Mouse (Mus musculus) lung, postnatal 0 days (tissue): ENCODE data around the gene Nfkbib. TPM values are rescaled to one million over a fixed set of nuclear protein-coding genes. Genes with fewer than 3 reads are reported as not detected.

Source experiments
- ATAC-seq: fragments of 200-750 bp; cut with Nextera tagmentation; 2 replicates; pipeline ENCODE4 v1.8.0; 2017; ENCODE audit warnings: moderate library complexity
- DNase-seq: peaks from one replicate; pipeline ENCODE4 v3.0.0-alpha.2; 2016; ENCODE audit warnings: low spot score
- H3K27ac ChIP-seq: fragments of 300-500 bp; sonication (generic); 2 replicates; pipeline ENCODE4 v1.5.1; 2014; ENCODE audit warnings: antibody characterized with exemption, mild to moderate bottlenecking, low read length, mixed read lengths
- H3K27me3 ChIP-seq: fragments of 300-500 bp; sonication (generic); replicated peaks from 2 replicates; pipeline ENCODE4 v1.6.1; 2014; ENCODE audit warnings: low read length, mixed read lengths; ENCODE audit not compliant: insufficient read depth
- H3K36me3 ChIP-seq: fragments of 300-500 bp; sonication (generic); 2 replicates; pipeline ENCODE4 v1.6.1; 2014; ENCODE audit warnings: low read length, mixed read lengths; ENCODE audit not compliant: insufficient read depth
- H3K4me1 ChIP-seq: fragments of 300-500 bp; sonication (generic); 2 replicates; pipeline ENCODE4 v1.6.1; 2014; ENCODE audit warnings: antibody characterized with exemption, low read depth, low read length, mixed read lengths; ENCODE audit not compliant: insufficient read depth
- H3K4me2 ChIP-seq: fragments of 300-500 bp; sonication (generic); replicated peaks from 2 replicates; pipeline ENCODE4 v1.6.1; 2014; ENCODE audit warnings: low read depth, mild to moderate bottlenecking, low read length, moderate library complexity, mixed read lengths
- H3K4me3 ChIP-seq: fragments of 300-500 bp; sonication (generic); 2 replicates; pipeline ENCODE4 v1.5.1; 2014; ENCODE audit warnings: low read depth, low read length
- H3K9ac ChIP-seq: fragments of 300-500 bp; sonication (generic); replicated peaks from 2 replicates; pipeline ENCODE4 v1.6.1; 2014; ENCODE audit warnings: low read depth, mild to moderate bottlenecking
- H3K9me3 ChIP-seq: fragments of 300-500 bp; sonication (generic); 2 replicates; pipeline ENCODE4 v1.6.1; 2016; ENCODE audit warnings: low read length, mixed read lengths
- CTCF ChIP-seq: IDR thresholded peaks from 2 replicates; pipeline ENCODE4 v1.5.1; 2016; ENCODE audit warnings: antibody characterized with exemption, mild to moderate bottlenecking
- EP300 ChIP-seq: IDR thresholded peaks from 2 replicates; pipeline ENCODE4 v1.6.1; 2016; ENCODE audit warnings: antibody characterized with exemption, mild to moderate bottlenecking, control low read depth
- WGBS: fragments of 180-500 bp; shearing (Covaris S2); extraction: QIAGEN DNeasy Blood & Tissue Kit; methylation state at CpG from one replicate; pipeline ENCODE4 v1.1.7; 2014; 5-methylcytosine and 5-hydroxymethylcytosine counted together
- polyA plus RNA-seq: library from polyadenylated mRNA; unstranded; fragments of >200 nt; fragmentation: Nextera tagmentation; extraction: Ambion mirVana; gene quantifications from 2 replicates; pipeline ENCODE4 v1.2.1, GENCODE M21; 2015

Nfkbib gene
- polyA plus RNA-seq, 1 experiment from 2014 or later, result 42.3 TPM

DNA sequence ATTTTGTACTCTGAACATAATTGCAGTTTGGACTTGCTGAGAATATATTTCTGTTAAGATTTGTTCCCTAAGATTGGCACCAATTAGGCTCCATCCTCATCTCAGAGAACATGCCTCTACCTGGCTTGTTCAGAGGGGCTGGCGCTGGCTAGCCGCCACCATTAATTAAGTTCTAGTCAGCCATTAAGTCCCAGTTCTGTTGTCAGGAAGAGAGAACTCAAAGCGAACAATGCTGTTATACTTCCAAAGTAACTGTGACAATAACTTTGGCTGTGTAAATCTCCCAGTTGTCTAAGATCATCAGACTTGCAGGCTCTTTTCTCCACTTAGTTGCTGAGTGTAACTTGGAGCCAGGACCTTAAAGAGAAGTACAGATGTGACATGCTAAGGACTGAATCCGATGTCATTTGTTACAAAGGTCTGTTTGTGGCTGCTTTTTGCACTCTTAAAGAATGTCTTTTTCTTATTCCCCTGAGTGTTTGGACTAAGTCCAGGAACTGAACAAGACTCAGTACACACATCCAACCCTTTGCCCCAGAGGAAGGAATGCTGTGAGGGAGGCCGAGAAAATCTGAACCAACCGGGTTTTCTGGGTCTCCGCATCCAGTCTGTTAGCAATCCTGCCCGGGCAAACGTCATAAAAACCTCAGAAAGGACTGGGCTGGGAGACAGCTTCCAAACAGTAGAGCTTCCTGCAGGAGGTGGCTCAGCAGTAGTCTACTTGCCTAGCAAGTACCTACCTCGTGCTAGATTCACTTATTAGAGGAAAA is 34.8 kb upstream of the Nfkbib start:
- 0 out of 2 replicates have a peak overlapping the region, but pooled peaks have one; percentile 17 for H3K9ac ChIP-seq
- TF ChIP-seq EP300, result peak; percentile 83
- TF ChIP-seq CTCF, result peak; percentile 55
- peak overlapping the region; percentile 38 for H3K4me2 ChIP-seq
- H3K9me3 ChIP-seq, result no peaks in the 10 kb centered on the region
- H3K36me3 ChIP-seq, result no peaks in the 10 kb centered on the region
- H3K4me1 ChIP-seq, result peaks cover 26% of the 10 kb centered on the region
- WGBS, result 10% methylated on average over 10 of the region's 10 CpGs
- ATAC-seq, result peak; percentile 87
- peak; percentile 94 for DNase-seq
- H3K27me3 ChIP-seq, result no peaks in the 10 kb centered on the region
- no peak overlapping the region for H3K4me3 ChIP-seq
- H3K27ac ChIP-seq, result peak overlapping the region; percentile 94

DNA sequence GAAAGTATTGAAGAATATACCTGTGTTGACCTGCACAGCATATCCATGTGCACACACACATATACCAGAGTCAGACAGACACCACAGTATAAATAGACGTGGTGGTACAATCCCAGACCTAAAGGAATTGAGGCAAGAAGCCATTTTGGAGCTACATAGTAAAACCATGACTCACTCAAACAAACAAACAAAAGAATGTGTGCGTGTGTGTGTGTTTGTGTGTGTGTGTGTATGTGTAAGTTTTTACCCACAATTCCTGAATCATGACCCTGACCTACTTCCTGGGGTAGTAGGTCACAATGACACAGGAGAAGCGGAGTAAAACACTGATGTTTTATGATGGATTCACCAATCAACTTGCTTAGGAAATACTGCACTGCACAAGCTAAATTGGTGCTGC is 34.1 kb upstream of the Nfkbib start:
- Histone ChIP-seq H3K9ac (0 out of 2 replicates have a peak overlapping the region, but pooled peaks have one; percentile 17), H3K4me2 (no peak overlapping the region), H3K4me1 (peaks cover 30% of the 10 kb centered on the region), H3K4me3 (no peak overlapping the region), H3K27ac (peak overlapping the region; percentile 94), H3K36me3 (no peaks in the 10 kb centered on the region), H3K9me3 (no peaks in the 10 kb centered on the region), H3K27me3 (no peaks in the 10 kb centered on the region)
- no peak for ATAC-seq
- TF ChIP-seq CTCF (no peak), EP300 (peak; percentile 74)
- peak; percentile 85 for DNase-seq
- WGBS, result 35% methylated on average over 3 of the region's 3 CpGs

GRCm38 (mm10) chr7:28799994-28800393 is 32.7 kb upstream of the Nfkbib start:
- 88% methylated on average over 9 of the region's 9 CpGs for WGBS
- Histone ChIP-seq H3K4me1 (peaks cover 30% of the 10 kb centered on the region), H3K36me3 (no peaks in the 10 kb centered on the region), H3K4me3 (no peak overlapping the region), H3K9ac (no peak overlapping the region), H3K4me2 (no peak overlapping the region), H3K27me3 (no peaks in the 10 kb centered on the region), H3K9me3 (no peaks in the 10 kb centered on the region), H3K27ac (no peak overlapping the region)
- TF ChIP-seq EP300 (no peak), CTCF (no peak)
- DNase-seq, result no peak
- no peak for ATAC-seq

DNA sequence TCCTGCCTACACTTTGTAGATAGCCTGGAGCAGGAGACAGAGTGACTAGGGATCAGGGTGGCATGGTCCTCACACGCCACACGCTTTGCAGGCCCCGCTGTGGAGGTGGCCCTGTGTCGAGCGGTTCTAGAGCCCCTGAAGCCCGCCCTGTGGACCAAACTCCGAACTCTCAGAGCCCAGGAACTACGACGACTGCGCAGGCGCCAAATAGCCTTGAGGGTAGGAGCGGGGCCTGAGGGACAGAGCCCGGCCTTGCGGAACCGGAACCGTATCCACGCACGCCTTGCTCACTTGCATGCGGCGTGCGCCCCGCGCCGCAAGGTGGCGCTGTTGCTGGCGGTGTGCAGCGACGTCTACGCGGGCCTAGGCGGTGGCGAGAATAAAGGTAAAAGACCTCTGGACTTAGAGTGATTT is 29.3 kb upstream of the Nfkbib start:
- Histone ChIP-seq H3K4me2 (peak overlapping the region; percentile 54), H3K9ac (peak overlapping the region; percentile 44), H3K4me1 (peaks cover 4% of the 10 kb centered on the region), H3K36me3 (no peaks in the 10 kb centered on the region), H3K27ac (peak overlapping the region; percentile 85), H3K4me3 (peak overlapping the region; percentile 22), H3K9me3 (no peaks in the 10 kb centered on the region), H3K27me3 (no peaks in the 10 kb centered on the region)
- TF ChIP-seq EP300 (no peak), CTCF (peak; percentile 100)
- DNase-seq, result peak; percentile 93
- ATAC-seq, result peak; percentile 88
- 13% methylated on average over 31 of the region's 32 CpGs for WGBS

GRCm38 (mm10) chr7:28795832-28796231 is 28.5 kb upstream of the Nfkbib start:
- peak; percentile 51 for ATAC-seq
- peak overlapping the region; percentile 54 for H3K4me2 ChIP-seq
- H3K9ac ChIP-seq, result no peak overlapping the region

GRCm38 (mm10) chr7:28794496-28794895 is 27.2 kb upstream of the Nfkbib start:
- H3K36me3 ChIP-seq, result no peaks in the 10 kb centered on the region
- no peak overlapping the region for H3K4me3 ChIP-seq
- DNase-seq (no peak), ATAC-seq (no peak)
- H3K9ac ChIP-seq, result no peak overlapping the region
- TF ChIP-seq EP300 (no peak), CTCF (no peak)
- H3K4me2 ChIP-seq, result no peak overlapping the region
- H3K4me1 ChIP-seq, result peaks cover 4% of the 10 kb centered on the region; the same call in 1 of the 2 replicates
- WGBS, result 60% methylated on average over 3 of the region's 3 CpGs
- no peaks in the 10 kb centered on the region for H3K9me3 ChIP-seq
- H3K27me3 ChIP-seq, result no peaks in the 10 kb centered on the region
- no peak overlapping the region for H3K27ac ChIP-seq

More at GRCm38 (mm10) chr7:28795832-28796231, 28.5 kb upstream of the Nfkbib start:
- peaks cover 4% of the 10 kb centered on the region; the same call in 1 of the 2 replicates for H3K4me1 ChIP-seq
- H3K36me3 ChIP-seq, result no peaks in the 10 kb centered on the region
- peak; percentile 63 for DNase-seq
- 48% methylated on average over 15 of the region's 15 CpGs for WGBS
- TF ChIP-seq CTCF (no peak), EP300 (peak; percentile 78)
- peak overlapping the region; percentile 85 for H3K27ac ChIP-seq
- H3K4me3 ChIP-seq, result peak overlapping the region; percentile 22
- no peaks in the 10 kb centered on the region for H3K27me3 ChIP-seq
- no peaks in the 10 kb centered on the region for H3K9me3 ChIP-seq
